Mouse (Mus musculus): ENCODE measurements around the gene Snrpa1.

- peak in 2 of 3 experiments; percentile 42 to 57 for TF ChIP-seq MYOG (IDR thresholded peaks at IDR 0.05; ENCODE audit: control insufficient read depth in 1 of 3, insufficient read depth in 1 of 3, insufficient read length in 2 of 3, low read depth in 2 of 3)
- no peak for TF ChIP-seq USF1 (IDR thresholded peaks at IDR 0.05; ENCODE audit: low read depth)
Observed at GRCm38 (mm10) chr7:66116906-66117482, 58.2 kb downstream of the Snrpa1 start.

Data from myocyte (in vitro differentiated cells).